In genomic region chr10:59988036-59988435, GRCm38 (mm10) we compare ENCODE assay signal across 17 mouse cellular contexts. TPM values are rescaled to one million over a fixed set of nuclear protein-coding genes. Genes with fewer than 3 reads are reported as not detected.
A peak's percentile ranks its signal among the peaks of the same experiment; 100 is the strongest.
DNase-seq lines count a peak whose midpoint lies in the region; ATAC-seq and TF ChIP-seq lines count a peak whose summit lies in the region.
"Had no signal": no experiment of that assay in that cellular context is flagged by ENCODE, and none has a peak within 500 bp of the region (broad histone marks: within the 10 kb centered on the region; RNA-seq: fewer than 3 reads in every experiment).

No protein-coding gene starts in this region.

- H3K4me3 ChIP-seq in lung, adult 2 months (replicated peaks; ENCODE audit: extremely low read depth, low read depth, low read length) = no peak overlapping the region
- H3K4me3 ChIP-seq in liver, postnatal 0 days (ENCODE audit: low read depth, low read length) = no peak overlapping the region
- no peak overlapping the region for H3K4me3 ChIP-seq in neural tube, embryonic 15.5 days (replicated peaks)
- H3K4me3 ChIP-seq: hindbrain, embryonic 15.5 days; liver, embryonic 13.5 days; megakaryocyte, embryonic 14.5 days had no signal

- peaks cover 58% of the 10 kb centered on the region for H3K36me3 ChIP-seq in liver, postnatal 0 days (replicated peaks; ENCODE audit: insufficient read depth, low read length)
- H3K36me3 ChIP-seq in neural tube, embryonic 15.5 days = peaks cover 49% of the 10 kb centered on the region

- no peak overlapping the region for H3K9ac ChIP-seq in liver, postnatal 0 days (replicated peaks)
- H3K9ac ChIP-seq in neural tube, embryonic 15.5 days (replicated peaks) = no peak overlapping the region
- H3K9ac ChIP-seq: hindbrain, embryonic 15.5 days; liver, embryonic 13.5 days had no signal

- WGBS in lung, adult 2 months = 55% methylated on average over 4 of the region's 4 CpGs
- WGBS in liver, postnatal 0 days (ENCODE audit: insufficient replicate concordance) = 83% methylated on average over 4 of the region's 4 CpGs
- 75% methylated on average over 4 of the region's 4 CpGs for WGBS in neural tube, embryonic 15.5 days

- no peaks in the 10 kb centered on the region; the same call in 1 of the 2 replicates for H3K4me1 ChIP-seq in lung, adult 2 months (ENCODE audit: control insufficient read depth, insufficient read depth, low read length)
- no peaks in the 10 kb centered on the region for H3K4me1 ChIP-seq in liver, postnatal 0 days (ENCODE audit: insufficient read depth)
- H3K4me1 ChIP-seq in neural tube, embryonic 15.5 days = peaks cover 15% of the 10 kb centered on the region
- H3K4me1 ChIP-seq: liver, embryonic 13.5 days had no signal

- no peak overlapping the region for H3K27ac ChIP-seq in liver, postnatal 0 days (ENCODE audit: low read depth)
- no peak overlapping the region for H3K27ac ChIP-seq in neural tube, embryonic 15.5 days (replicated peaks)
- H3K27ac ChIP-seq: hindbrain, embryonic 15.5 days; liver, embryonic 13.5 days had no signal

- no peaks in the 10 kb centered on the region for H3K27me3 ChIP-seq in liver, postnatal 0 days (ENCODE audit: insufficient read depth, low read length)
- no peaks in the 10 kb centered on the region for H3K27me3 ChIP-seq in neural tube, embryonic 15.5 days (replicated peaks)
- H3K27me3 ChIP-seq: hindbrain, embryonic 15.5 days; liver, embryonic 13.5 days; megakaryocyte, embryonic 14.5 days had no signal

- peak; percentile 58 to 71 for DNase-seq in cerebellum, postnatal 14 days
- DNase-seq in lung, adult 18-20 months = peak; percentile 37 to 60
- no peak for DNase-seq in lung, adult 2 months
- peak; percentile 77 for DNase-seq in heart, postnatal 4 days
- no peak for DNase-seq in liver, postnatal 0 days
- no peak for DNase-seq in ovary, adult 18-20 months (ENCODE audit: low spot score)
- DNase-seq: B cell, adult 2 months; cerebellum, adult 11-12 months; kidney, postnatal 4 days; liver, embryonic 13.5 days; right cerebral cortex, postnatal 14 days had no signal

- no peak for ATAC-seq in cerebellum, adult (ENCODE audit: insufficient number of reproducible peaks, low FRiP score, low TSS enrichment)
- no peak for ATAC-seq in liver, postnatal 0 days
- no peak for ATAC-seq in neural tube, embryonic 15.5 days (ENCODE audit: low FRiP score)
- ATAC-seq: intestine, postnatal 0 days; midbrain, embryonic 16.5 days had no signal

- no peak for TF ChIP-seq CTCF in lung, adult 2 months (IDR thresholded peaks at IDR 0.05; ENCODE audit: insufficient read depth, low read length)
- no peak for TF ChIP-seq CTCF in liver, postnatal 0 days (IDR thresholded peaks at IDR 0.05; ENCODE audit: low read depth)

- TF ChIP-seq POLR2A in lung, adult 2 months (IDR thresholded peaks at IDR 0.05; ENCODE audit: borderline replicate concordance, extremely low read depth, low read depth, low read length) = no peak

- no peak for TF ChIP-seq EP300 in liver, postnatal 0 days (IDR thresholded peaks at IDR 0.05; ENCODE audit: low read depth)

- H3K4me2 ChIP-seq in liver, postnatal 0 days (ENCODE audit: low read depth, low read length) = no peak overlapping the region
- H3K4me2 ChIP-seq in neural tube, embryonic 15.5 days = no peak overlapping the region
- H3K4me2 ChIP-seq: hindbrain, embryonic 15.5 days; liver, embryonic 13.5 days had no signal

- H3K9me3 ChIP-seq in liver, postnatal 0 days (ENCODE audit: low read length) = no peaks in the 10 kb centered on the region
- H3K9me3 ChIP-seq in neural tube, embryonic 15.5 days (replicated peaks) = no peaks in the 10 kb centered on the region
- H3K9me3 ChIP-seq: hindbrain, embryonic 15.5 days; liver, embryonic 13.5 days; megakaryocyte, embryonic 14.5 days had no signal

RNA-seq across cellular contexts. Expression of gene Ascc1, which starts 14.6 kb away (rescaled TPM):
- 21.1 and 29.5 TPM in 2 replicates for polyA plus RNA-seq in lung, adult 2 months (2012; rRNA removed)
- 10 to 100 TPM; 20.2 to 22.0 TPM for total RNA-seq in heart, postnatal 4 days (2021)
- 14.1 and 14.7 TPM in 2 replicates for polyA plus RNA-seq in liver, postnatal 0 days (2015; fragmentation: Nextera tagmentation; extraction: Ambion mirVana)
- 45.4 and 47.3 TPM in 2 replicates for polyA plus RNA-seq in neural tube, embryonic 15.5 days (2015; fragmentation: Nextera tagmentation; extraction: Ambion mirVana)

RNA-seq across cellular contexts. Expression of gene Anapc16, which starts 14.9 kb away (rescaled TPM):
- 61.1 and 64.5 TPM in 2 replicates for polyA plus RNA-seq in lung, adult 2 months (2012; rRNA removed)
- total RNA-seq in heart, postnatal 4 days (2021) = 10 to 100 TPM; 70.5 to 73.5 TPM
- polyA plus RNA-seq in liver, postnatal 0 days (2015; fragmentation: Nextera tagmentation; extraction: Ambion mirVana) = 37.3 and 37.7 TPM in 2 replicates
- 106 TPM in 2 replicates for polyA plus RNA-seq in neural tube, embryonic 15.5 days (2015; fragmentation: Nextera tagmentation; extraction: Ambion mirVana)

RNA-seq across cellular contexts. Expression of gene Ddit4, which starts 36.4 kb away (rescaled TPM):
- polyA plus RNA-seq in lung, adult 2 months (2012; rRNA removed) = 32.6 and 53.4 TPM in 2 replicates
- total RNA-seq in heart, postnatal 4 days (2021) = 10 to 100 TPM; 31.4 to 36.9 TPM
- polyA plus RNA-seq in liver, postnatal 0 days (2015; fragmentation: Nextera tagmentation; extraction: Ambion mirVana) = 3.6 and 5.2 TPM in 2 replicates
- 80.8 and 91.6 TPM in 2 replicates for polyA plus RNA-seq in neural tube, embryonic 15.5 days (2015; fragmentation: Nextera tagmentation; extraction: Ambion mirVana)

Comparison
In these comparisons a context has a peak if more than half of its experiments do, and no peak if none do; other contexts are left out.
1. DNase-seq: peak in cerebellum, postnatal 14 days (2 of 2), lung, adult 18-20 months (2 of 2) and heart, postnatal 4 days (single experiment); none in lung, adult 2 months (single experiment), liver, postnatal 0 days (single experiment) and ovary, adult 18-20 months (single experiment).